Mouse (Mus musculus) olfactory bulb, adult 2 months (tissue): ENCODE data around the gene Kmt5b.

Experiments
- CTCF ChIP-seq: fragments of 200-500 bp; IDR thresholded peaks from 2 replicates; pipeline ENCODE4 v1.5.1; 2012; ENCODE audit warnings: low read depth, mild to moderate bottlenecking, low read length, moderate library complexity; ENCODE audit not compliant: insufficient read depth
- POLR2A ChIP-seq: fragments of 200-500 bp; IDR thresholded peaks from 2 replicates; pipeline ENCODE4 v1.6.1; 2012; ENCODE audit warnings: mild to moderate bottlenecking, low read depth, low read length, moderate library complexity; ENCODE audit not compliant: insufficient read depth

DNA sequence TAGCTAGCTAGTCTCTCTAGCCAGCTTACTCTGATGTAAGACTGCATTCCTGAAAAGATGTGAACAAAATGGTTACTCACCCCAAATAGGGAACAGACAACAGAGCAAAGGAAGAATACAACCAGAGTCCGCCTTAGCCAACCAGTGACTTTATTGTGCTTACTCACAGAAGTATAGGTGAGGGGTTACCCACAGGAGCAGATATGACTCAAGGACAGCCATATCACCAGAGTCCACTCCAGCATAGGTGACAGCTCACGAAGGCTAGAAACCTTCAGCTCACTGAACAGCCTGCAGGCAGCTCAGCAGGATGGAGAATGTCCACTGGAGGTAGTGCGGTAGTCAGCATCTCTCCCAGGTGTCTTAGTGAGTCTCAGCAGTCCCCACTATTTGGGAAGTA is 62.6 kb downstream of the Kmt5b start:
- no peak for TF ChIP-seq CTCF
- TF ChIP-seq POLR2A, result no peak
